Mouse (Mus musculus): ENCODE data around the gene Timm17a. TPM values are rescaled to one million over a fixed set of nuclear protein-coding genes. Genes with fewer than 3 reads are reported as not detected.

The Timm17a gene
- polyA plus RNA-seq, 1 experiment: 51.9 TPM

DNA sequence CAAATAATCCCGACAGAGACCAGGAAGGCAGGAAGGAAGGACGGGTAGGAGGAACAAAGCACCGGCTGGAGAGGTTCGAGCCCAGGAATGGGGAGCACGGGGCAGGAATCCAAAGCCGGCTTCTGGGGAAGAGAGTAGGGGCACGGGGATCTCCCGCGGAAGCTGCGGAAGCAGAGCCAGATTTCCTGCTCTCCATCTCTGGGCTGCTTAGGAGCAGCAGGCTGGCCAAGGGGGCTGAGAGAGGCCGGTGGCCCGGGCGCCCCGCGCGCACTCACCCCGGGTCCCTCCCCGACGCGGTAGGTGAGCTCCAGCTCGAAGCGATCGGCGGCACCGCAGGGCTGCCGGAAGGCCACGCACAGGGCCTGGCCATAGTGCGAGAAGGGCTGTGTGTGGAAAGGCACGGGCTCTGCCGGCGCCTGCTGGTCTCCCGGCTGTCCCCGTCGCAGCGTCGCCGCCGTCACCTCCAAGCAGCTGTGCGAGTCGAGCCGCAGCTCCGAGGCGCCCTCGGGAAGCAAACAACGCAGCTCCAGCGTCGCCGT lies 30.2 kb downstream of the Timm17a start:
- WGBS: under 1% methylated on average over 47 of the region's 48 CpGs
- H3K4me3 ChIP-seq (replicated peaks; ENCODE audit: extremely low read depth, low read depth, low read length): peak overlapping the region; percentile 89
- peak; percentile 32 for DNase-seq
- peaks cover 12% of the 10 kb centered on the region for H3K4me1 ChIP-seq (ENCODE audit: control insufficient read depth, insufficient read depth, low read length)
- TF ChIP-seq CTCF (IDR thresholded peaks at IDR 0.05; ENCODE audit: insufficient read depth, low read length) (no peak), POLR2A (IDR thresholded peaks at IDR 0.05; ENCODE audit: borderline replicate concordance, extremely low read depth, low read depth, low read length) (no peak)

DNA sequence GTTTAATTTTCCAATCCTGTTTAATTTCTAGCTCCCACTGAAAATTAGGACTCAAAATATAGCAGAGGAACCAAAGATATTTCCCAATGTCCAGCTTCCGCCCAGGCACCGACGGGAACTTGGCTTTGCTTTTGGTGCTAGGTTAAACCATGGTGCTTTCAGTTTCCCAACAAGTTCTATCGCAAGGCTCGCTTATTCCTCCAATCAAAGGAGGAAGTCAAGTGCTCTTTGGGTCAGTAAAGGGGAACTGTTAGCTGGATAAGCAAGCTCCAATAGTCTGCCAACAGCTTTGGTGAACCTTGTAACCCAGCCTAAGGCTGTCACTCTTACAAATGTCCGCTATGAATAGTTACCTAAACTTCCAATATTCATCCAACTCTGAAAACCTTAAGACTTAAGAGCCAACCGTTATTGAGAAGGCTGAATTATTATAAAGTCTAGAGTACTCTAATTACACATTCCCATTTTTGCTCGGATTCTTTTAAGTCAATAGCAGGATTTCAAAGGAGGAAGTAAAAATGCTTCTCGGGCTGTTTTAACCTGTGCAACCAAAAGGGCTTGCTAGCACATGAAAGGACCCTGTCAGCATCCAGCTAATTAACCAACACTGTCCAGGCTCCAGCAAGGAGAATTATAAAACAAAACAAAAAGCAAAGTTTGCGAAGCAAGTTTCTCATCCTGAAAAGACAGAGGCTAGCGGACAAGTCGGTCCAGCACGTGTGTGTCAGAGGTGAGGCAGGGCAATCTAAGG lies 30.9 kb downstream of the Timm17a start:
- TF ChIP-seq POLR2A (IDR thresholded peaks at IDR 0.05; ENCODE audit: borderline replicate concordance, extremely low read depth, low read depth, low read length) (no peak), CTCF (IDR thresholded peaks at IDR 0.05; ENCODE audit: insufficient read depth, low read length) (no peak)
- peak overlapping the region; percentile 89 for H3K4me3 ChIP-seq (replicated peaks; ENCODE audit: extremely low read depth, low read depth, low read length)
- 2% methylated on average over 13 of the region's 13 CpGs for WGBS
- DNase-seq: no peak
- peaks cover 12% of the 10 kb centered on the region for H3K4me1 ChIP-seq (ENCODE audit: control insufficient read depth, insufficient read depth, low read length)

DNA sequence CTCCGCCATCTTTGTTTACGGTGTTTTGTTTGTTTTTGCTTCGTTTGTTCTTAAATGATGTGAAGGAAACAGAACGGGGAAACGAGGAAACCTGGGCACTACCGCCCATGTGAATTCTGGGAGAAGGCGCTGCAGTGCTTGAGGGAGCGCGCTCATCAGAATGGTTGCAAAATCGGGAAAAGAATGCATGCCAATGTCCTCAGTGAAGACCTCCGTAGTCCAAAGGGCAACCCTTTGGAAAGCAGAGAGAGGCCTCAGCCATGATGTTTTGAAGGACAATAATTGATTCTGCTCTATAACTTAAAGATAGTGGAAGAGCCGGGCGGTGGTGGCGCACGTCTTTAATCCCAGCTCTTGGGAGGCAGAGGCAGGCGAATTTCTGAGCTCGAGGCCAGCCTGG lies 31.7 kb downstream of the Timm17a start:
- Histone ChIP-seq H3K4me1 (ENCODE audit: control insufficient read depth, insufficient read depth, low read length) (peaks cover 12% of the 10 kb centered on the region), H3K4me3 (replicated peaks; ENCODE audit: extremely low read depth, low read depth, low read length) (no peak overlapping the region)
- DNase-seq: no peak
- TF ChIP-seq POLR2A (IDR thresholded peaks at IDR 0.05; ENCODE audit: borderline replicate concordance, extremely low read depth, low read depth, low read length) (no peak), CTCF (IDR thresholded peaks at IDR 0.05; ENCODE audit: insufficient read depth, low read length) (no peak)
- WGBS: 87% methylated on average over 17 of the region's 17 CpGs

GRCm38 (mm10) chr1:135280646-135281045 lies 32.9 kb downstream of the Timm17a start:
- peak; percentile 68 for DNase-seq
- TF ChIP-seq CTCF (IDR thresholded peaks at IDR 0.05; ENCODE audit: insufficient read depth, low read length): no peak
- 19% methylated on average over 9 of the region's 9 CpGs for WGBS
- Histone ChIP-seq H3K4me3 (replicated peaks; ENCODE audit: extremely low read depth, low read depth, low read length) (no peak overlapping the region), H3K4me1 (ENCODE audit: control insufficient read depth, insufficient read depth, low read length) (peaks cover 12% of the 10 kb centered on the region)

- H3K4me3 ChIP-seq (replicated peaks; ENCODE audit: extremely low read depth, low read depth, low read length): no peak overlapping the region
- DNase-seq: no peak
- H3K4me1 ChIP-seq (ENCODE audit: control insufficient read depth, insufficient read depth, low read length): no peaks in the 10 kb centered on the region
- TF ChIP-seq CTCF (IDR thresholded peaks at IDR 0.05; ENCODE audit: insufficient read depth, low read length) (no peak), POLR2A (IDR thresholded peaks at IDR 0.05; ENCODE audit: borderline replicate concordance, extremely low read depth, low read depth, low read length) (no peak)
- 90% methylated on average over 9 of the region's 9 CpGs for WGBS
Observed at GRCm38 (mm10) chr1:135271371-135271770, 42.2 kb downstream of the Timm17a start.

DNA sequence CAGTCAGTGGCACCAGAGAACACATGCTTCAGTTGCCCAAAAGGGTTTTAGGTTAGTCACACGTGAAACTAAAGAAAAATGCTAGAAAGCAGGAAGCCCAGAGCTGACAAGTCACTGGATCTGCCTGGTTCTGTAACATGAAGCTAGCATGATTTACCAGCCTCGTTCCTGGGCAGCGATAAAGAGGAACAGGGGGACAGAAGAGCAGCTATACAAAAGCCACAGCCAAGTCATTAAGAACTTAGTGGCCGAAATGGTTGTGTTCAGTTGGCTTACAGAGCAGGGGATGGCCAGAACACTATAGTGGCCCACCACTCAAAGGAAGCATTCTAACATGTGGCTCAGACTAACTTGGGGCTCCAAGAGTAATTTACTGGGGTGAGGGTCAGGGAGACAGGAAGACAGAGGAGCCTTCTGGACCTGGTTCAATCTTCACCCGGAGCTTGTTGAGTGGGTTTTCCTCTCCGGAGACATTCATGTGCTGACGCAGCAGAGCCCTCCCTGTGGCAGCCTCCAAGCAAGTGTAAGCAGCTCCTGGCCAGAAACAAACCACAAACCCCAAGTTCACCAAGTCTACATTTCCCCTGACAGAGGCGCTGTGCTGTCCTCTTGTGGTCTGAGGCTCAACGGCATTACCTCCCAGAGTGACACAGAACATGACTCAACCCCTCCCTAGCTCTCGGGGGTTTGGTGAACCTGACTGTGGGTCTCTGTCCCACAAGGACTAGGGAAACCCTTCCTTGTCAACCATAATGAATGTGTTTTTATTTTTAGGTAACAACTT lies 45.7 kb downstream of the Timm17a start:
- DNase-seq: no peak
- Histone ChIP-seq H3K4me3 (replicated peaks; ENCODE audit: extremely low read depth, low read depth, low read length) (no peak overlapping the region), H3K4me1 (ENCODE audit: control insufficient read depth, insufficient read depth, low read length) (no peaks in the 10 kb centered on the region)
- 65% methylated on average over 10 of the region's 10 CpGs for WGBS
- TF ChIP-seq POLR2A (IDR thresholded peaks at IDR 0.05; ENCODE audit: borderline replicate concordance, extremely low read depth, low read depth, low read length) (no peak), CTCF (IDR thresholded peaks at IDR 0.05; ENCODE audit: insufficient read depth, low read length) (0 out of 2 replicates have a peak, but pooled peaks have one; percentile 1)

DNA sequence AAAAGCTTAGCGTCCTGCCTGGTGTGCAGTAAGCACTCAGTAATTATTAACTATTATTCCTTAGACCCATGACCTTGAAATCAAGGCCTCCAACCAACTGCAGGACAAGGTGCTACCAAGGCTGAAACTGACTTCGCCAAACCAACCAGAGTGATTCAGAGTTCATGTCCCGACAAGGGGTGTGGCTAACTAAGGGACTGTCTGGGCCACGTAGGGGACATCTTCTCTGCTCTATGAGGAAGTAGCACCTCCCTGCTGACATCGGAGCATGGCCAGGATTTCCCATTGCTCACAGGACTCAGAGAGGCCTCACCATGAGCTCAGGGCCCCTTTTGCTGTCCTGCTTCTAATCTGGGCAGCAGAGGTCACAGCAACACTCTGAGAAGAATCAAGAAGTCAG lies 47.7 kb downstream of the Timm17a start:
- Histone ChIP-seq H3K4me3 (replicated peaks; ENCODE audit: extremely low read depth, low read depth, low read length) (no peak overlapping the region), H3K4me1 (ENCODE audit: control insufficient read depth, insufficient read depth, low read length) (no peaks in the 10 kb centered on the region)
- no peak for TF ChIP-seq CTCF (IDR thresholded peaks at IDR 0.05; ENCODE audit: insufficient read depth, low read length)
- TF ChIP-seq POLR2A (IDR thresholded peaks at IDR 0.05; ENCODE audit: borderline replicate concordance, extremely low read depth, low read depth, low read length): no peak
- DNase-seq: no peak
- 60% methylated on average over 5 of the region's 5 CpGs for WGBS

DNA sequence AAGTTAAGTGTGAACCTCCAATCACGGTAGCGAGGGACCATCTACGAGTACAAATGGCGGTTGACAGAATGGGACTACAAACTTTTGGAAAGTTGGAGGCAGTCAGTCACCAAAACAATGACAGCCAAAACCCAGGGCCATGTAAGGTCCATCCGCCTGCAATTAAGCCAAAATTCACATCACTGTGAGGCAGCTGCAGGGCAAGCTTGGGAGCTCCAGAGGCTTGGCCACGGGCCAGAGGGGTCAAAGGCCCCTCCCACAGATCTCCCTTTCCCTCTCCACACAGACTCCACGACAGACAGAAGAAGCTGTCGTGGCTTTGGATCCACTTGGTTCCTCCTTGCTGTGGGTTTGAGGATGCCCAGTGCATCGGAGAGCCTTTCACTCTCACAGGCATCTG lies 50.3 kb downstream of the Timm17a start:
- TF ChIP-seq CTCF (IDR thresholded peaks at IDR 0.05; ENCODE audit: insufficient read depth, low read length): no peak
- no peak for TF ChIP-seq POLR2A (IDR thresholded peaks at IDR 0.05; ENCODE audit: borderline replicate concordance, extremely low read depth, low read depth, low read length)
- no peak overlapping the region for H3K4me3 ChIP-seq (replicated peaks; ENCODE audit: extremely low read depth, low read depth, low read length)
- H3K4me1 ChIP-seq (ENCODE audit: control insufficient read depth, insufficient read depth, low read length): no peaks in the 10 kb centered on the region
- WGBS: 69% methylated on average over 9 of the region's 9 CpGs
- DNase-seq: no peak

DNA sequence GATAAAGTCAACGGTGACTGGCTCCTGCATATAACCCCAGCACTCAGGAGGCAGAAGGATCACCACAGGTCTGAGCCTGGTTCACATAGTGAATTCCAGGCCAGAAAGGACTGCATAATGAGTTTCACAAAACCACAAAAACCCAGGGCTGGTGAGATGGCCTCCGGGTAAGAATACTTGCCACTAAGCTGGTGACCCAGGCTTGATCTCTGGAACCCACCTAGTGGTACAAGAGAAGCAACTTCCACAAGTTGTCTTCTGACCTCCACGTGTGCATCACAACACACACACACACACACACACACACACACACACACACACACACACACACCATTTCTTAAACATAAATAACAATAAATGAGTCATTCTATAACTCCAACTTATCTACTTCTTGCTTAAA lies 51.2 kb downstream of the Timm17a start:
- Histone ChIP-seq H3K4me3 (replicated peaks; ENCODE audit: extremely low read depth, low read depth, low read length) (no peak overlapping the region), H3K4me1 (ENCODE audit: control insufficient read depth, insufficient read depth, low read length) (no peaks in the 10 kb centered on the region)
- no peak for DNase-seq
- WGBS: 72% methylated on average over 3 of the region's 3 CpGs
- TF ChIP-seq CTCF (IDR thresholded peaks at IDR 0.05; ENCODE audit: insufficient read depth, low read length) (no peak), POLR2A (IDR thresholded peaks at IDR 0.05; ENCODE audit: borderline replicate concordance, extremely low read depth, low read depth, low read length) (no peak)

Data from lung, adult 2 months (tissue).